Mouse (Mus musculus) cerebellum, adult 2 months (tissue): Measurements from ENCODE around the gene Mfsd6.

Experiments
- CTCF ChIP-seq: fragments of 200-500 bp; IDR thresholded peaks from 2 replicates; pipeline ENCODE4 v1.5.1; 2011; ENCODE audit warnings: low read depth, mild to moderate bottlenecking, control low read depth, low read length, moderate library complexity, borderline replicate concordance; ENCODE audit not compliant: insufficient read depth
- POLR2A ChIP-seq: fragments of 200-500 bp; IDR thresholded peaks from 2 replicates; pipeline ENCODE4 v1.6.1; 2011; ENCODE audit warnings: low read length, control low read depth, borderline replicate concordance; ENCODE audit not compliant: insufficient read depth

DNA sequence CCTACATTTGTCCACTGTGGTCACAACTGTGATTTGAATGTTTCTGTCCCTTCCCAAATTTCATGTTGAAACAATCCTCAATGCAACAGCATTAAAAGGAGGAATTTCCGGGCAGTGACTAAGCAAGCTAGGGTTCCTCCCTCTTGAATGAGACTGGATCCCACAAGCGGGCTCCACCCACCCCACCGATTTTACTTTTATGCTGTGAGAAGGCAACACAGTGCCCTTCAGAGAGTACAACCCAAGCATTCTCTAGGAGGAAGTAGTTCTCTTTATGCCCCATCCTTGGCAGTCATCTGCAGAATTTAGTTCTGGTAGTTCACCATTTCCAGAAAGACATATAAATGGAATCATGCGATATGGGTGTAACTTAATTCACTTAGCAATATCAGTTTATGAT lies 6.9 kb upstream of the Mfsd6 start:
- TF ChIP-seq CTCF (no peak), POLR2A (no peak)
